Mouse (Mus musculus) liver, embryonic 11.5 days (tissue): ENCODE results near the gene Trim26. TPM values are rescaled to one million over a fixed set of nuclear protein-coding genes. Genes with fewer than 3 reads are reported as not detected.
A peak's percentile ranks its signal among the peaks of the same experiment; 100 is the strongest.

Experiments
- ATAC-seq: fragments of 200-750 bp; cut with Nextera tagmentation; replicated peaks from 2 replicates; pipeline ENCODE4 v1.8.0; 2017; ENCODE audit warnings: moderate number of reproducible peaks, mild to moderate bottlenecking, moderate TSS enrichment, moderate library complexity; ENCODE audit not compliant: low FRiP score
- DNase-seq: peaks from one replicate; pipeline ENCODE4 v3.0.0-alpha.2; 2017; ENCODE audit warnings: low spot score
- H3K27ac ChIP-seq: fragments of 300-500 bp; sonication (generic); 2 replicates; pipeline ENCODE4 v1.5.1; 2014; ENCODE audit warnings: mild to moderate bottlenecking, low read depth, low read length, control low read depth
- H3K27me3 ChIP-seq: fragments of 300-500 bp; sonication (generic); replicated peaks from 2 replicates; pipeline ENCODE4 v1.6.1; 2014; ENCODE audit warnings: low read length, mixed read lengths; ENCODE audit not compliant: control insufficient read depth, insufficient read depth
- H3K36me3 ChIP-seq: fragments of 300-500 bp; sonication (generic); 2 replicates; pipeline ENCODE4 v1.6.1; 2014; ENCODE audit warnings: mild to moderate bottlenecking, low read length, moderate library complexity, mixed read lengths; ENCODE audit not compliant: control insufficient read depth, insufficient read depth
- H3K4me1 ChIP-seq: fragments of 300-500 bp; sonication (generic); replicated peaks from 2 replicates; pipeline ENCODE4 v1.6.1; 2014; ENCODE audit warnings: low read length, mixed read lengths; ENCODE audit not compliant: control insufficient read depth, insufficient read depth
- H3K4me2 ChIP-seq: fragments of 300-500 bp; sonication (generic); 2 replicates; pipeline ENCODE4 v1.6.1; 2014; ENCODE audit warnings: mild to moderate bottlenecking, control low read depth, moderate library complexity
- H3K4me3 ChIP-seq: fragments of 300-500 bp; sonication (generic); 2 replicates; pipeline ENCODE4 v1.5.1; 2014; ENCODE audit warnings: low read depth, low read length, control low read depth
- H3K9ac ChIP-seq: fragments of 300-500 bp; sonication (generic); 2 replicates; pipeline ENCODE4 v1.6.1; 2014; ENCODE audit warnings: low read depth, low read length, control low read depth
- H3K9me3 ChIP-seq: fragments of 300-500 bp; sonication (generic); 2 replicates; pipeline ENCODE4 v1.6.1; 2016; ENCODE audit warnings: low read length, inconsistent platforms, mixed read lengths; ENCODE audit not compliant: control insufficient read depth
- WGBS: fragments of 180-500 bp; shearing (Covaris S2); extraction: QIAGEN DNeasy Blood & Tissue Kit; methylation state at CpG from one replicate; pipeline ENCODE4 v1.1.7; 2014; 5-methylcytosine and 5-hydroxymethylcytosine counted together
- polyA plus RNA-seq: library from polyadenylated mRNA; unstranded; fragments of >200 nt; fragmentation: Nextera tagmentation; extraction: Ambion mirVana; gene quantifications from 2 replicates; pipeline ENCODE4 v1.2.1, GENCODE M21; 2014

The Trim26 gene
- polyA plus RNA-seq, 1 experiment from 2014 or later: 20.7 TPM

GRCm38 (mm10) chr17:36843696-36844095, 6.8 kb downstream of the Trim26 start:
- H3K36me3 ChIP-seq: no peaks in the 10 kb centered on the region
- H3K9ac ChIP-seq: no peak overlapping the region
- peaks cover 29% of the 10 kb centered on the region for H3K4me1 ChIP-seq
- no peak overlapping the region for H3K4me3 ChIP-seq
- ATAC-seq (no peak), DNase-seq (no peak)
- H3K27me3 ChIP-seq: no peaks in the 10 kb centered on the region
- no peak overlapping the region for H3K27ac ChIP-seq
- 57% methylated on average over 7 of the region's 7 CpGs for WGBS
- peak overlapping the region; percentile 46 for H3K4me2 ChIP-seq
- H3K9me3 ChIP-seq: no peaks in the 10 kb centered on the region

- DNase-seq: no peak
Measured at GRCm38 (mm10) chr17:36844286-36844719, 7.4 kb downstream of the Trim26 start.

GRCm38 (mm10) chr17:36844725-36845124, 7.8 kb downstream of the Trim26 start:
- Histone ChIP-seq H3K4me1 (peaks cover 29% of the 10 kb centered on the region), H3K36me3 (no peaks in the 10 kb centered on the region), H3K4me2 (peak overlapping the region; percentile 46; the same call in 1 of the 2 replicates), H3K9ac (no peak overlapping the region), H3K27me3 (no peaks in the 10 kb centered on the region), H3K9me3 (no peaks in the 10 kb centered on the region), H3K4me3 (no peak overlapping the region), H3K27ac (no peak overlapping the region)
- 78% methylated on average over 1 of the region's 1 CpGs for WGBS
- ATAC-seq (no peak; the same call in 1 of the 2 replicates), DNase-seq (no peak)

More at GRCm38 (mm10) chr17:36844286-36844719, 7.4 kb downstream of the Trim26 start:
- no peaks in the 10 kb centered on the region for H3K36me3 ChIP-seq
- H3K4me2 ChIP-seq: peak overlapping the region; percentile 46
- no peak overlapping the region for H3K27ac ChIP-seq
- peaks cover 29% of the 10 kb centered on the region for H3K4me1 ChIP-seq
- peak; percentile 78 for ATAC-seq
- H3K9ac ChIP-seq: no peak overlapping the region
- no peaks in the 10 kb centered on the region for H3K27me3 ChIP-seq
- no peak overlapping the region for H3K4me3 ChIP-seq
- no peaks in the 10 kb centered on the region for H3K9me3 ChIP-seq

- Histone ChIP-seq H3K9ac (no peak overlapping the region), H3K27me3 (no peaks in the 10 kb centered on the region; the same call in 1 of the 2 replicates), H3K4me1 (peaks cover 25% of the 10 kb centered on the region), H3K4me2 (no peak overlapping the region), H3K9me3 (no peaks in the 10 kb centered on the region), H3K27ac (no peak overlapping the region), H3K4me3 (no peak overlapping the region), H3K36me3 (no peaks in the 10 kb centered on the region)
- DNase-seq: no peak
- WGBS: 73% methylated on average over 5 of the region's 5 CpGs
- ATAC-seq: no peak
Measured at GRCm38 (mm10) chr17:36848911-36849310, 12.0 kb downstream of the Trim26 start.

GRCm38 (mm10) chr17:36849992-36850391, 13.1 kb downstream of the Trim26 start:
- Histone ChIP-seq H3K36me3 (peaks cover 4% of the 10 kb centered on the region; the same call in 1 of the 2 replicates), H3K9ac (no peak overlapping the region), H3K27me3 (no peaks in the 10 kb centered on the region; the same call in 1 of the 2 replicates), H3K9me3 (no peaks in the 10 kb centered on the region), H3K27ac (no peak overlapping the region), H3K4me3 (no peak overlapping the region), H3K4me2 (no peak overlapping the region), H3K4me1 (peaks cover 16% of the 10 kb centered on the region)
- DNase-seq: no peak
- 86% methylated on average over 2 of the region's 2 CpGs for WGBS
- ATAC-seq: no peak

GRCm38 (mm10) chr17:36851200-36851599, 14.3 kb downstream of the Trim26 start:
- Histone ChIP-seq H3K27me3 (no peaks in the 10 kb centered on the region; the same call in 1 of the 2 replicates), H3K9ac (no peak overlapping the region), H3K9me3 (no peaks in the 10 kb centered on the region), H3K4me1 (peaks cover 8% of the 10 kb centered on the region), H3K27ac (no peak overlapping the region), H3K4me3 (no peak overlapping the region), H3K36me3 (peaks cover 6% of the 10 kb centered on the region; the same call in 1 of the 2 replicates), H3K4me2 (no peak overlapping the region)
- ATAC-seq (no peak), DNase-seq (no peak)
- WGBS: 85% methylated on average over 5 of the region's 5 CpGs

GRCm38 (mm10) chr17:36851627-36852026, 14.7 kb downstream of the Trim26 start:
- Histone ChIP-seq H3K4me1 (peaks cover 5% of the 10 kb centered on the region), H3K4me3 (no peak overlapping the region), H3K9me3 (no peaks in the 10 kb centered on the region), H3K36me3 (peaks cover 6% of the 10 kb centered on the region; the same call in 1 of the 2 replicates), H3K27ac (no peak overlapping the region), H3K9ac (no peak overlapping the region), H3K4me2 (no peak overlapping the region), H3K27me3 (no peaks in the 10 kb centered on the region; the same call in 1 of the 2 replicates)
- no peak for ATAC-seq
- WGBS: 36% methylated on average over 5 of the region's 5 CpGs
- no peak for DNase-seq

GRCm38 (mm10) chr17:36855484-36855883, 18.6 kb downstream of the Trim26 start:
- DNase-seq (no peak), ATAC-seq (no peak)
- 89% methylated on average over 3 of the region's 3 CpGs for WGBS
- H3K9ac ChIP-seq: no peak overlapping the region
- H3K4me2 ChIP-seq: no peak overlapping the region
- H3K27me3 ChIP-seq: no peaks in the 10 kb centered on the region; the same call in 1 of the 2 replicates
- peaks cover 11% of the 10 kb centered on the region; the same call in 1 of the 2 replicates for H3K36me3 ChIP-seq
- H3K4me3 ChIP-seq: no peak overlapping the region
- H3K9me3 ChIP-seq: no peaks in the 10 kb centered on the region
- no peak overlapping the region for H3K27ac ChIP-seq
- H3K4me1 ChIP-seq: peaks cover 5% of the 10 kb centered on the region

- H3K4me3 ChIP-seq: no peak overlapping the region
- no peaks in the 10 kb centered on the region for H3K9me3 ChIP-seq
- ATAC-seq: no peak
- H3K27me3 ChIP-seq: 0 out of 2 replicates have a peak, but pooled peaks cover 2% of the 10 kb centered on the region
- H3K4me1 ChIP-seq: peaks cover 4% of the 10 kb centered on the region
- H3K9ac ChIP-seq: no peak overlapping the region
- no peak for DNase-seq
- no peak overlapping the region for H3K27ac ChIP-seq
- no peak overlapping the region for H3K4me2 ChIP-seq
- WGBS: 84% methylated on average over 4 of the region's 4 CpGs
- H3K36me3 ChIP-seq: peaks cover 11% of the 10 kb centered on the region; the same call in 1 of the 2 replicates
Measured at GRCm38 (mm10) chr17:36856236-36856635, 19.3 kb downstream of the Trim26 start.
